Mouse (Mus musculus) embryonic facial prominence, embryonic 13.5 days (tissue): ENCODE data around the gene Tuft1. TPM values are rescaled to one million over a fixed set of nuclear protein-coding genes. Genes with fewer than 3 reads are reported as not detected.
"Not testable (repeated sequence)": the region's sequence is repeated elsewhere in the genome, so short reads cannot be mapped to it uniquely, and the experiment has no call there.

Experiments
- ATAC-seq: fragments of 200-750 bp; cut with Nextera tagmentation; 2 replicates; pipeline ENCODE4 v1.8.0; 2017; ENCODE audit warnings: low read depth; ENCODE audit not compliant: insufficient number of reproducible peaks, insufficient read depth, low FRiP score, low TSS enrichment
- H3K27ac ChIP-seq: fragments of 300-500 bp; sonication (generic); 2 replicates; pipeline ENCODE4 v1.5.1; 2015; ENCODE audit warnings: moderate library complexity, mild to moderate bottlenecking, inconsistent platforms
- H3K27me3 ChIP-seq: fragments of 300-500 bp; sonication (generic); 2 replicates; pipeline ENCODE4 v1.6.1; 2015; ENCODE audit warnings: mild to moderate bottlenecking, inconsistent platforms
- H3K36me3 ChIP-seq: fragments of 300-500 bp; sonication (generic); 2 replicates; pipeline ENCODE4 v1.6.1; 2015; ENCODE audit warnings: mild to moderate bottlenecking, inconsistent platforms
- H3K4me1 ChIP-seq: fragments of 300-500 bp; sonication (generic); 2 replicates; pipeline ENCODE4 v1.6.1; 2015; ENCODE audit warnings: inconsistent platforms
- H3K4me2 ChIP-seq: fragments of 300-500 bp; sonication (generic); 2 replicates; pipeline ENCODE4 v1.6.1; 2015; ENCODE audit warnings: moderate library complexity, mild to moderate bottlenecking, inconsistent platforms
- H3K4me3 ChIP-seq: fragments of 300-500 bp; sonication (generic); 2 replicates; pipeline ENCODE4 v1.5.1; 2015; ENCODE audit warnings: mild to moderate bottlenecking, inconsistent platforms
- H3K9ac ChIP-seq: fragments of 300-500 bp; sonication (generic); 2 replicates; pipeline ENCODE4 v1.6.1; 2015; ENCODE audit warnings: mild to moderate bottlenecking, inconsistent platforms
- H3K9me3 ChIP-seq: fragments of 300-500 bp; sonication (generic); 2 replicates; pipeline ENCODE4 v1.6.1; 2016; ENCODE audit warnings: inconsistent platforms
- WGBS: fragments of 180-500 bp; shearing (Covaris S2); methylation state at CpG from one replicate; pipeline ENCODE4 v1.1.7; 2015; ENCODE audit warnings: mixed read lengths; 5-methylcytosine and 5-hydroxymethylcytosine counted together
- polyA plus RNA-seq: library from polyadenylated mRNA; unstranded; fragments of >200 nt; fragmentation: Nextera tagmentation; extraction: Ambion mirVana; gene quantifications from 2 replicates; pipeline ENCODE4 v1.2.1, GENCODE M21; 2015

Gene Tuft1
- 8.6 and 8.7 TPM in 2 replicates for polyA plus RNA-seq

- H3K9ac ChIP-seq: peak within 1 kb of the TSS; percentile 59
- not testable (repeated sequence) for H3K27ac ChIP-seq, H3K27me3 ChIP-seq
Measured at GRCm38 (mm10) chr3:94658740-94659095, at the start of gene Tuft1. Tuft1 (minus strand) TSS chr3:94658872.

GRCm38 (mm10) chr3:94703364-94703763, 44.7 kb upstream of the Tuft1 start:
- not testable (repeated sequence) for H3K36me3 ChIP-seq, H3K9me3 ChIP-seq, H3K4me1 ChIP-seq, H3K4me2 ChIP-seq, ATAC-seq, H3K4me3 ChIP-seq, H3K9ac ChIP-seq, H3K27ac ChIP-seq, H3K27me3 ChIP-seq
- WGBS: 17% methylated on average over 3 of the region's 3 CpGs

More at GRCm38 (mm10) chr3:94658740-94659095, at the start of gene Tuft1:
- not testable (repeated sequence) for H3K4me1 ChIP-seq, H3K36me3 ChIP-seq, H3K9me3 ChIP-seq
- peak within 1 kb of the TSS; percentile 45 for H3K4me3 ChIP-seq
- peak within 1 kb of the TSS; percentile 67 for H3K4me2 ChIP-seq
- WGBS: 0% methylated on average over 19 of the region's 33 CpGs
- peak; percentile 87 for ATAC-seq

- H3K4me1 ChIP-seq: no peaks in the 10 kb centered on the region
- H3K9me3 ChIP-seq: no peaks in the 10 kb centered on the region
- WGBS: 78% methylated on average over 3 of the region's 3 CpGs
Measured at GRCm38 (mm10) chr3:94702856-94703255, 44.2 kb upstream of the Tuft1 start.

GRCm38 (mm10) chr3:94702163-94702810, 43.6 kb upstream of the Tuft1 start:
- H3K36me3 ChIP-seq, H3K9ac ChIP-seq, H3K4me2 ChIP-seq, H3K27ac ChIP-seq, H3K4me3 ChIP-seq, H3K4me1 ChIP-seq, H3K27me3 ChIP-seq, ATAC-seq, H3K9me3 ChIP-seq: not testable (repeated sequence)
- 83% methylated on average over 7 of the region's 7 CpGs for WGBS

More at GRCm38 (mm10) chr3:94702856-94703255, 44.2 kb upstream of the Tuft1 start:
- Histone ChIP-seq H3K4me3 (no peak overlapping the region), H3K4me2 (no peak overlapping the region), H3K27me3 (no peaks in the 10 kb centered on the region), H3K27ac (no peak overlapping the region), H3K36me3 (no peaks in the 10 kb centered on the region), H3K9ac (no peak overlapping the region)
- no peak for ATAC-seq

- H3K4me1 ChIP-seq: peaks cover 13% of the 10 kb centered on the region
- H3K27me3 ChIP-seq, H3K9ac ChIP-seq, H3K4me3 ChIP-seq, H3K4me2 ChIP-seq, H3K9me3 ChIP-seq, ATAC-seq, H3K27ac ChIP-seq, H3K36me3 ChIP-seq: not testable (repeated sequence)
- WGBS: 87% methylated on average over 4 of the region's 4 CpGs
Measured at GRCm38 (mm10) chr3:94696257-94696656, 37.6 kb upstream of the Tuft1 start.

- H3K36me3 ChIP-seq, H3K9me3 ChIP-seq, H3K27me3 ChIP-seq, H3K27ac ChIP-seq, H3K9ac ChIP-seq, H3K4me3 ChIP-seq, H3K4me2 ChIP-seq, ATAC-seq: not testable (repeated sequence)
- peaks cover 13% of the 10 kb centered on the region for H3K4me1 ChIP-seq
- 87% methylated on average over 6 of the region's 6 CpGs for WGBS
Measured at GRCm38 (mm10) chr3:94695591-94695990, 36.9 kb upstream of the Tuft1 start.

GRCm38 (mm10) chr3:94693874-94694273, 35.2 kb upstream of the Tuft1 start:
- H3K4me2 ChIP-seq, H3K36me3 ChIP-seq, H3K9me3 ChIP-seq, H3K27me3 ChIP-seq, H3K9ac ChIP-seq, ATAC-seq, H3K27ac ChIP-seq, H3K4me3 ChIP-seq: not testable (repeated sequence)
- 74% methylated on average over 5 of the region's 8 CpGs for WGBS
- peaks cover 13% of the 10 kb centered on the region for H3K4me1 ChIP-seq

GRCm38 (mm10) chr3:94693329-94693825, 34.7 kb upstream of the Tuft1 start, which contains the start of gene Selenbp2:
Selenbp2 (plus strand) TSS chr3:94693556.
- H3K27ac ChIP-seq: no peak within 1 kb of the TSS
- no peak within 1 kb of the TSS for H3K4me3 ChIP-seq
- H3K4me2 ChIP-seq: no peak within 1 kb of the TSS
- H3K9ac ChIP-seq: 0 out of 2 replicates have a peak within 1 kb of the TSS, but pooled peaks have one; percentile 27
- no peaks in the 10 kb centered on the region for H3K36me3 ChIP-seq
- WGBS: 47% methylated on average over 5 of the region's 5 CpGs
- no peak for ATAC-seq
- H3K27me3 ChIP-seq: no peaks in the 10 kb centered on the region
- no peaks in the 10 kb centered on the region for H3K9me3 ChIP-seq
- peaks cover 13% of the 10 kb centered on the region for H3K4me1 ChIP-seq

GRCm38 (mm10) chr3:94691694-94692093, 33.0 kb upstream of the Tuft1 start:
- not testable (repeated sequence) for H3K27me3 ChIP-seq, H3K9ac ChIP-seq, H3K27ac ChIP-seq, H3K4me3 ChIP-seq, H3K9me3 ChIP-seq, H3K4me2 ChIP-seq, ATAC-seq, H3K36me3 ChIP-seq
- peaks cover 13% of the 10 kb centered on the region for H3K4me1 ChIP-seq
- 81% methylated on average over 4 of the region's 4 CpGs for WGBS

GRCm38 (mm10) chr3:94690616-94691247, 32.1 kb upstream of the Tuft1 start:
- Histone ChIP-seq H3K9ac (no peak overlapping the region), H3K27ac (no peak overlapping the region), H3K27me3 (no peaks in the 10 kb centered on the region), H3K4me3 (no peak overlapping the region), H3K4me1 (peaks cover 13% of the 10 kb centered on the region), H3K36me3 (no peaks in the 10 kb centered on the region), H3K9me3 (no peaks in the 10 kb centered on the region), H3K4me2 (no peak overlapping the region)
- no peak for ATAC-seq

- WGBS: 56% methylated on average over 6 of the region's 6 CpGs
- H3K27me3 ChIP-seq, H3K4me3 ChIP-seq, H3K9me3 ChIP-seq, H3K9ac ChIP-seq, H3K36me3 ChIP-seq, H3K4me2 ChIP-seq, ATAC-seq, H3K27ac ChIP-seq: not testable (repeated sequence)
- H3K4me1 ChIP-seq: peaks cover 13% of the 10 kb centered on the region
Measured at GRCm38 (mm10) chr3:94690162-94690561, 31.5 kb upstream of the Tuft1 start.

- not testable (repeated sequence) for ATAC-seq
- WGBS: 57% methylated on average over 1 of the region's 1 CpGs
Measured at GRCm38 (mm10) chr3:94689195-94689594, 30.5 kb upstream of the Tuft1 start.

More at GRCm38 (mm10) chr3:94689195-94689594, 30.5 kb upstream of the Tuft1 start:
- not testable (repeated sequence) for H3K9me3 ChIP-seq, H3K9ac ChIP-seq, H3K36me3 ChIP-seq, H3K27me3 ChIP-seq, H3K4me3 ChIP-seq, H3K27ac ChIP-seq, H3K4me2 ChIP-seq
- H3K4me1 ChIP-seq: peaks cover 13% of the 10 kb centered on the region
